Mouse (Mus musculus) naive thymus-derived CD4-positive, alpha-beta T cell, adult 2 months (primary cell): ENCODE measurements around the gene Smad6.

ENCODE experiments used
- DNase-seq: peaks from one replicate; pipeline ENCODE4 v3.0.0-alpha.2; 2011; ENCODE audit warnings: low read depth

The Smad6 gene

DNA sequence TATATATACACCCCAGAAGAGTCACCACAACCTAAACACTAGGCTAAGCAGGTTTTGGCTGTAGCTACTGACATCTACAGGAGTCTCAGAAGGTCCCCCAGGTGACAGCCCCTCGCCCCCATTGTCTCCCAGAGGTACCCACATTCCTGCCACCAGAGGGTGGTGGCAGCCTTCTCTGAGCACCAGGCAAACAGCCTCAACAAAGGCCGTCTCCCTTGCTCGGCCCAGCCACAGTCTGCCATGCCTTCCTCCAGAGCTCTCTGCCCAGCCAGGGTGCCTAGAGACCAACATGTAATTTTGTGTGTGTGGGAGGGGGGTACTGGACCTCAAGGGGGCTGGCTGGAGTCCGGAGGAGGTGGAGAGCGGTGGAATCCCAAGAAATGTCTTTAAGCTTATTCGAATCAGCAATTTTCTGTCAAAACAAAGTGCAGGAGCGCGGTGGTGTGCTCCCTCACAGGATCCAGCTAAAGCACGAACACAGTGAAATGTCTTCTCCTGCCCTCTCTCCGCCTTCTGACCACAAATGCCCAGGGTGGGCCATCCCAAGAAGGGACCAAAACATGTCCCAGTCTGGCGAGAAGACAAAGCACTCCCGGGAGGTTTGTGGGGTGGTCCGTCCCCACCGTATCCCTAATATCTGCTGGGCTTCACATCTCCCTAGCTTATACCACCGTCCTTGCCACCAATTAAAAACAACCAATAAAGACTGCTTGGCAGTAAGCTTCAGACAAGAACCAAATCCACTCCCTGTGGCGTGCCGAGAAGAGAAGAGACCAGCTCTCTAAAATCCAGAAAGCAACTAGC is 62.5 kb downstream of the Smad6 start:
- no peak for DNase-seq

DNA sequence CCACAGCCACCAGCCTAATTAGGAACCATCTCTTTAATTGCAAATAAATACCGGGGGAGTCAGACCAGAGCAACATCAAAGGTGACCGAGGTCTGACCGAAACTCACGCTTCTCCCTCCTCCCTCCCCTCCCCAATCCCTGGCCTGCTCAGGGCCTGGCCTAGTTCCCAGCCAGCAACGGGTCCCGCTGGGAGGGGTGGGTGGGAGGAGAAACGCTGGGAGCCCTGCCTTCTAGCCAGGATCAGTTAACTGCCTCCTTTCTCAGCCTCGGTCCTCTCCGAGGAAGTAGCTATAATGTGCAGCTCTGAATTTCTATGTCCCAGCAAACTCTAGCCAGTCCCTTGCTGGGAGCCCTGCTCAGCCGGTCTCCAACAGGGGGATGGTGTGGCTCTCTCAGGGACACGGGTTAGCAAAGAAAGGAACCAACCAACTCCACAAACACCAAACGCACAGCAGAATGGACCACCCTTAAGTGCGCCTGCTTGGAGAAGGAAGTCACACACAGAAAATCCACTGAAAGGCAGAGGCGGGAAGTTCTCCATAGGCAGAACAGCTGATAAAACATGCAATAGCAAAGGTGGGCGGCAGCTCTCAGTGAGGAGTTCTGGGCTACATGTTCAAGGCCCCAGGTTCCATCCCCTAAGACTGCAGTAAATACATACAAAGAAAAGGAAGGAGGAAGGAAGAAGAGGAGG is 63.4 kb downstream of the Smad6 start:
- no peak for DNase-seq

DNA sequence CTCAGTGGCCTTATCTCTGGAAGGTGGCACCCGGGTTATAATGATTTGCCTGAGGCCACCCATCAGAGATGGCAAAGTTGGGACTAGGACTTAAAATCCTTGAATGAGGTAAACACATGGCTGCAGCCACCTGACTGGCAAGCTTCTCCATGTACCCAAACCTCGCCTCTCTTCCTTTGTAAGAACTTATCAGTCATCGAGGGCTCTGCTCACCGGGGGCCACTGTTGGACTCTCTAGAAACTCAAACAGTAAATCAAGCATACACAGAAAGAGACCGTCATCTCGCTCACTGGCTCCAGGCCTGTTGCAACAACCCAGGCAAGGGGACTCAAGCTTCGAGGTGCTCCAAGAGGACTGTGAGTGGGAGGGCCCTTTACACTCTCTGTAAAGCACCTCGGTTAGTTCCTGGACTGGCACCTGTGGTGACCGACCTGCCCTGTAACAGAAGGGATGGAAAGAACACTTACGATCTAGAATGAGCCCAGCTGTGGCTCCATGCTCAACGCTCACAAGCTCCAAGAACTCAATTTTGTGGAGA is 64.1 kb downstream of the Smad6 start:
- DNase-seq: no peak

DNA sequence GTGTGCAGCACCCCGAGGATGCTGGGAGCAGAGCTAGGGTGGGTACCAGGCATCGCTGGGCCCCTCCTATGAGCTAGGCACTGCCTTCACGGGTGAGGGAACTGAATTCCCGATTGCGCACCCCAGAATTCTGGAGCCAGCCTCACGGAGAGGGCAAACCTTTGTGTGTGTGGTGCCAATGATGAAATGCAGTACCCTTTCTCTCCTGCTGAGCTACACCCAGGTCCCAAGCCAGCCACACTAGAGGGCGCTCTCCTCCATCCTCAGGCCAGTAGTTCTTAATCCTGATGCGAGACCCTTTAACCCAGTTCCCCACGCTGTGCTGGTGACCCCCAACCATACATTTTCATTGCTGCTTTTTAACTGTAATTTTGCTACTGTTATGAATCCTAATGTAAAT is 65.8 kb downstream of the Smad6 start:
- peak; percentile 65 for DNase-seq

DNA sequence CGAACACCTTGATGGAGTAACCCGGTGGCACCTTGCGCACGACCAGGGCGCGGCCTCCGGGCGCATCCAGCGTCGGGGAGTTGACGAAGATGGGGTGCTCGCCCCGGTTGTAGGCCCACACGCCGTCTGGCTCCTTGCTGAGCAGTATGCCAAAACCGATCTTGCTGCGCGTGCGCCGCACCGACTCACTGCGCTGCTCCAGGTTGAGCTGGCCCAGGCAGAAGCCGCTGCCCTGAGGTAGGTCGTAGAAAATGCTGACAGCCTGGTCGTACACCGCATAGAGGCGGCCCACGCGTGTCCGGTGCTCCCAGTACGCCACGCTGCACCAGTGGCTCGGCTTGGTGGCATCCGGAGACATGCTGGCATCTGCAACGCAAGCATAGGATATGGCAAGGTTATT is 68.2 kb downstream of the Smad6 start:
- no peak for DNase-seq

DNA sequence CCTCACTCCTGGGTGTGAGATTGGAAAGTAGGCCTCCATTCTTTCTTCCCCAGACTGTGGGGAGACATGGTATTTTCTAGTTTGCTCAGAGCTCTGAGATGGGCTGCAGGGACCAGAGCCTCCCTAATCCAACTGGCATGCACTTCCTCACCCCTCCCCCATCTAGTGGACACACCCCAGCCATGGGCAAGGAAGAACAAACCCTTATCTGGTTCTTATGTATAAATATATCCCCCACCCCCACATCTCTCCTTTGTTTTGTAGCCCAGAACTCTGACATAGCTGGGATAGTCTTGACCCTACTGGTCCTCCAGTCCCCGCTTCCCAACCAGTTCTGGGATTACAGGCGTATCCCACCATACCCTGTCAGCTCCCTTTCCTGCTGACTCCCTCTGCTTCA is 69.3 kb downstream of the Smad6 start:
- no peak for DNase-seq

DNA sequence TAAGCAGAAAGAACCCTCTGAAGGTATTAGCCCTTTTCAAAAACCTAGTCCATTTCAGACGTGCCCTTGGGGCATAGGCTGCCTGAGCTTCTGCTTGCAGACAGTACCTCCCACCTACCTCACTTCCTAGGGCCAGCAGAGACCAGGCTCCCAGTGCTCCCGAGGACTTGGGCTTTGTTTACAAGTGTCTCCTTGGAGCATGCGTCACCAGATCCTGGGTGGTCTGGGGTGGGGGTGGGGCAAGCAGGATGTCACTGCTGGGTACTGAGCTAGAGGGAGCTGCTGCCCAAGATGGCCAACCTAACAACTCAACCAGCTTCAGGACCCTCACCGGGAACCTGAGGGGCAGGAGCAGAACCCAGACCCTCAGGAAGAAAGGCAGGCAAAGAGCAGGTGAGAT is 71.5 kb downstream of the Smad6 start:
- DNase-seq: no peak

DNA sequence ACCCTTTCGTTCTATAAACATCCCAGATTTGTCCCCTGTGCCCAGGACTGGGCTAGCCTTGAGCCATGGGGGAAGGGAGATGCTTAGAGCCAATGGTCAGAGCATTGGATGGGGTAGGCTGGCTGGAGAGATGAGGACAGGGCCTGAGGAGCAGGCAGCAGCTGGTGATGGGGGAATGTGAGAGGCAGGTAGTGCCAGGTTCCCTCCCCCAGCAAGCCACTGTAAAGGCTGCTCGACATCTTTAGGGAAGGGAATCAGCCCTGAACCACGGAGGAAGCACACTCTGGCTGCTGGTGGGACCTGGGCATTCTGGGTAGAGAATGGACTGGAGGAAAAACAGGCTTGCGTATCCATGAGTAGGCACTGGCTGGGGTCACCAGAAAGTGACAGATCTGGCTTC is 72.5 kb downstream of the Smad6 start:
- no peak for DNase-seq

DNA sequence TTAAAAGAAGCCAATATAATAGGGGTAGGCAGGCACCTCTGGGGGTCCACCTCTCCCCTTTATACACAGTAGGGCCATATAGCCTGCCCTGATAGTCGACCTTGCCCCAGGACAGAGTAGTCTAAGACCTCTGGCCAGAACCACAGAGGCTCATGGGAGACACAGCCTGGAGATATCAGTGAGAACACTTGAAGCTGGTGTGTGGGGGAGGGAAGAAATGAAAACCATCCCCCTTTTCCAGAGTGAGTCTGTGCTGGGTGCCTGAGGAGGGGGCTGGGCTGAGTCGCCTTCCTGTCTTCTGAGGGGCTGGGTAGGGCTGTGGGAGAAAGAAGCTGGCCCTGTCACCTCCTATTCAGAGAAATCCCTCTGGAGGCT is 79.3 kb downstream of the Smad6 start:
- DNase-seq: no peak

DNA sequence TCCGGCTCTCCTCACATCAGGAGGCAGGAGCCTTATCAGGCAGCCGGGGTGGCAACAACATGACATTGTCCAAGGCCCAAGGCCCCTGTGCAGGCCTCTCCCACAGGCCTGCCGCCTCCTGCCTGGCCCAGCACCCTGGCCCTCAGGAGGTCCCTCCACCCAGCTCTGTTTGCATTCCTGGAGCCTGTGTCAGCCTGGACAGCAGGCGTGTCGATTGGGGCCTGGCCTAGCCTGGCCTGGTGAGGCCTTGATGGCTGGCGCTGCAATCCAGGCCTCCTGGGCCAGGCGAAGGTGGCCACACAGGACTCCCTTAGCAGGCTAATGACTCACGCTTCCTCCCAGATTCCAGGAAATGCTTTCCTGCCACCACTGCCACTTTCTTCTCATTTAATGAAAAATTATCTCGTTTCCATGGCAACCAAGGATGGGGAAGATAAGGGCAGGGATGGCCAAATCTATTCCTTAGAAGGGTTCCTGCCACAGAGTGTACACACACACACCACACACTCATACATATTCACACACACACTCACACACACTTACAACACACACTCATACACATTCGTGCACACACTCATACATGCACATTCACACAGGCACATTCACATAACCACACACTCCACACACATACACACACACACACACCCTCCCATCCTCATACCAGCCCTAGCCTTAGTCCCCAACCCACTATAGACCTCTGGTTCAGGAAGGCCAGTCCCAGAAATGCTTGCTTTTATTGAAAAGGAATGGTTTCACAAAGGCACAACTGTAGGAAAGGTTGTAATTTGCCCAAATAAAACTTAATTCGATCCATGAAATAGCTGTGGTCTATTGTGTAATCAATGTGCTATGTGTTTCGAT is 79.9 kb downstream of the Smad6 start:
- DNase-seq: no peak

DNA sequence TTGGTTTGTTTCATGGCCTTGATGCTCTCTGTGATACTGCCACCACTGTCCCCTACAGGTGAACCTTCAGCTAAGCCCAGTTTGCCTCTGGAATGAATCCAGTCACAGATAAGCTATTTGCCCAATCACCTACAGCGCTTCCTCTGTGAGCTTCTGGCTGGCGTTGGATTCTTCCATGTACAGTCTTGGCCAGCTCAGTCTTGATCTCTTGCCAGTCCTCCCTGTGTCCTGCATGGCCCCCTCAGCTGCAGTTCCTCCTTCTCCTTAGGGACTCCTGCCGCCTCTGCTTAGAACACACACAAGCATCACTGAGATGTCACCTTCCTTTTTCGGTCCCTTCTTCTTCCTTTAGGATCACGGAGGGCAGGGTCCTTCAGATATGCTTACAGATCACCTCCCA is 85.6 kb downstream of the Smad6 start:
- DNase-seq: no peak

DNA sequence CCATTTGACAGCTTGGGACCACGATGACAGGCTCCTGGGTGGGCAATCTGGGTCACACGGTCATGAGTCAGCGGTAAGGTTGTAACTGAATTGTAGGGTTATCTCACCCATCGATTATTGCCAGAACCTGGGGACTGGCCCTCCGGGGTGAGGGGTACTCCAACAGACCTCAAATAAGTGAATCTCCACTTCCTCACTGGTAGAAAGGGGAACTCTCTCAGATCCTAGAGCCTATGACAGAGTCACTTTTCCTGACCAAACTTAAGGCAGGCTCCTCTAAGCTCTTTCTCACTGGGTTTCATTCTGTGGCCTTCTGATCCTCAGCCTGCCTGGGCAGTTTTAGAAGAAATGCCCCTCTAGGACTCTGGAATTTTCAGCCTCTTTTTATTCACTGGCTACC is 88.8 kb downstream of the Smad6 start:
- no peak for DNase-seq

DNA sequence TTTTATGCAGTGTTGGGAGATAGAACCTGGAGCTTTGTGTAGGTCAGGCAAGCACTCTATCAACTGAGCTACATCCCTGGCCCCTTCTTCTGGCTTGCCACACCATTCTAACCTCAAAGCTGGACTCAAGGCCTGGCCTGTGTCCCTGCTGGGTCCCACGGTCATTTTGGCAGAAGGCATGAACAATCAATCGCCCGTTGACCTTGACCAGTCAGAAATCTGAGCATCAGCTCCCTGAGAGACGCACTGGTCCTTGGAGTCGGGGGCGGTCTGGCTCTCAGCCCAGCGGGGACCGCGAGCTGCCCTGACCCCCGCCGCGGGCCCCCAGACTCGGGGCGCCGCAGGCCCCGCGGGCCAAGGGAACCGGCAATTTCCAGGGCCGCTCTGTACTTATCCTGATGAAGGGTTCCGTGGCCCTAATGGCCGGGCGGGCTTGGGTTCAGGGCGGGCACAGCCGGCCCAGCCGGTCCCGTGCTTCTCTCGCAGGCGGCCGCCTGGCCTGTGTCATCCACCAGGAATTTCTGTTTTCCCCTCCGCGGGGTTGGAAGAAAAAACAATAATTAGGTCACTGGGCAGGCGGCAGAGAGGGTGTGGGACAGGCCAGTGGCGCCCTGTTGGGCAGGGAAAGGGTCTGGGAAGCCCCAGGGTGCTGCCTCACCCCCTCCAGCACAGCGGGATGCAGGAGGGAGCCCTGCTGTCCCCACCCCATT is 94.4 kb downstream of the Smad6 start:
- no peak for DNase-seq

DNA sequence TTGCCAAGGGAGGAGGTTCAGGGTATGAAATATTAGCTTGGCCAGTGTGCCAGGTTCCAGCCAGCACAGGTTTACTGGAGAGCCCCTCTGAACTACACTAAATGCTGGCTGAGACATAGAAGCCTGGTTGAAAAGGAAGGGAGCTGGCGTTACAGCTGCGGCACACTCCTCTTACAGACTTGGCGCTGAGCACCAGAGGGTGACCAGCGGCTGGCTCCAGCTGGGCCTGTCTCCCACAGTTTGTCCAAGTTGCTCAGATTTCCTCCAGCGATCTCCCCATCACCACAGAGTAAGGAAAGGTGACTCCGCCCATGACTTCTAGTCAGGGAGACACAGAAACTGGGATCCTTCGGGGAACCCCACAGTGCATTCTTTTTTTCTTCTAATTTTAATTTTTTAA is 95.5 kb downstream of the Smad6 start:
- DNase-seq: no peak

DNA sequence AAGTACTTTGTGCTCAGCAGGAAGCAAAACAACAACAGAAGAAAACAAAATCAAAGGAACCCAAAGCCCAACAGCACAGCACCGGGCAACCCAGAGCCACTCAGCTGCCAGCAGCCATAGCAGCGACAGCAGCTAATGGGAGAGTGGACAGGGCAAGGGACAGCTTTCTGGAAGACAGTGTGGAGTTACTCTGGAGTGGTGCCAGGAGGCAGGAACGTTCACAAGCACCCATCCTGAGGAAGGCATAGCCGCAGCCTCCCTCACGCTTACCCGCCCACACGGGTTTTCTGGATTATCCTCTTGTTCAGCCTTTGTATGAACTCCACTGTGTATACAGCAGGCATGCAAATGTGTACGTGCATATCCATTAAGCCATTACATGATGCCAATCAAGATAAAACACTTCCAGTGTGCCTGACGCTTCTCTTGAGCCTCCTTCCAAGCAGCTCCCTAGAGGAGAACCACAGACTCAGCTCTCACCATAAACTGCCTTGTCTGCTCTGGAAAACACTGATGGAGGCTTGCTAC is 98.6 kb downstream of the Smad6 start:
- no peak for DNase-seq

DNA sequence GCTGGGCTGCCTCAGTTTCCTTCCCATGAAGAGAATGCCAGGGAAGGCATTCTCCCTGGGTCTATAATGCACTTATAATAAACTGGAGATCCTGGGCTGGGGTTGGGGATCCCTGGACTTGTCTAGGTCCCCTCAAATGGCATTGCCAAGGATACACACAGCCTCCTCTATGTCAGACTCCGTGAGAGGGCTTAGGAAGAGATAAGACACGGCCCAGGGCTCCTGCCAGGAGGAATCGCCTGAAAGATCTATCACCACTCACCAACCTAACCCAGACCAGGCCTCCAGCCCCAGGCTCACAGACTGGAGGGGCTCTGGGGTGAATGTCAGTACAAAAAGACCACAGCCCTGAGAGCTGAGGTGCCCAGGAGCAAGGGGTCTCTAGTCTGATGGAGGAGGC is 102.2 kb downstream of the Smad6 start:
- no peak for DNase-seq

DNA sequence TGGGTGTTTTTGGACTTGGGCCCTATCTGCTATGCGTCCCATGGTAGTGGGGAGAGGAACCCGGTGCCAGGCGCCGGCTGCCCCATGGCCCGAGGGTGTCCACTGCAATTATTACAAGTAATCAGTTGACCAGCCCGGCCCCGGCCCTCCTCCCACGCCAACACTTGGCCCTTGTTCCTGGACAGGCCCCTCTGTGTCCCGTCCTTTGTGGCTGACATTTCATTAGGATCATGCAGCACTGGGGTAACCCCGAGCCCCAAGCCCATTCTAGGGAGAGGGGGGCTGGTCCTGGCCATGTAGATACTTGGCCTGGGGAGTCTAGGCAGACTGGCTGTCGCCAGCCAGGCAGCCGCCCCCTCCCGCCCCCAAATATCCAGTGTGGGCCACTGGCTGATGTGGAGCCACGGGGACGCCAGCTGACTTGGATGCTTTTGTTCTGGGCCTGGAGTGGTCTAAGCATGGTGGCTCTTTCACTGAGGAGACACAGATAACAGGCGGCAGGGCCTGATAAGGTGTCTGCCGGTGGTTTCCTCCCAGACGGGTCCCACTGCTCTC is 102.8 kb downstream of the Smad6 start:
- no peak for DNase-seq

DNA sequence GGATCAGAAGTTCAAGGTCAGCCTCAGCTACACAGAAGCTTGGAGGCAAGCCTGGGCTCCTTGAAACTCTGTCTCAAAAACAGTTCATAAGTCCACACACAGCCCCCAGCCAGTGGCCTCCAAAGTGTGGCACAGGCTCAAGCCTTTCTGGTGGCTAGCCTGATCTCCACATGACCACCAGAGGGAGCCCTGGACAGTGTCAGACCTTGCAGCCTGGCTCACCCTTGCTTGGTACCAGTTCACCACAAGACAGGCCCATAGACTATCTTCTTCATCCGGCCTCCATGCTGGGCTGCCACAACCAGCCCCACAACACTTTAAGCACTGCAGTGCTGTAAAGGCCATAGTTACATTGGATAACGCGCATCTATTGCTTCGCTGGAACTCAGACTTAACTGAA is 103.6 kb downstream of the Smad6 start:
- peak; percentile 58 for DNase-seq

DNA sequence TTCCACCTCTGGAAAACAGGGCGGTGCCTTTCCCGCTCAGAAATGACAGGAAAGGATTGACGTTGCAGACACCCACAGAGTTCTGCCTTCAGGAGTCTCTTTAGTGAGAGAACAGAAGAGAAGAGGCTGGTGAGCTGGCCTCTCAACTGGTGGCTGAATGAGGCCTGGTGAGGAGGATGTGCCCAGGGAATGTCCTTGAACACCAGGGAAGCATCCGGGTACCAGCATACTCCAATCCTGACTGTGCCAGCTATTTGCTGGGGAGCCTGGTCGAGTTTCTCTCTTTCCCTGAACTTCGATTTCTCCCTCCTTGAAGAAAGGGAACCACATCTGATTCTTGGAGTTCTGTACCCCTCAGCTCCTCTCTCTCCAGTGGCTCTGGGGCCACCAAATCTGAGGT is 105.4 kb downstream of the Smad6 start:
- DNase-seq: no peak

DNA sequence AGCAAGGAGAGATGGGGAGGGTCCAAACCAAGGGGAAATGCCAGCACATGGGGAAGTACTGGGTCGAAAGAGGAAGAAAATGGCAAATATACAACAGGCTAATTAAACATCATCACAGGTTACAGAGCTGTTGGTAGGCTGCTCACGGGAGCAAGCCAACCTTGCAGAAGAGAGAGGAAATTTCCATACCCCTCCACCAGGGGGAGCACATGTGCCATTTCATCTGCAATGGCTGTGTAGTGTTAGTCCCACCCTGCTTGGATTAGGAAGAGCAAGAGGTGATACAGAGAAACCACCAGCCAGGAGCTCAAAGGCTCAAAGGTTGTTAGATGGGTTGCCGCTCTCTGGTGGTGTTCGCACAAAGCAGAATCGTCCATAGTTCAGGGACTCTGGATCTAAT is 105.9 kb downstream of the Smad6 start:
- peak; percentile 62 for DNase-seq

DNA sequence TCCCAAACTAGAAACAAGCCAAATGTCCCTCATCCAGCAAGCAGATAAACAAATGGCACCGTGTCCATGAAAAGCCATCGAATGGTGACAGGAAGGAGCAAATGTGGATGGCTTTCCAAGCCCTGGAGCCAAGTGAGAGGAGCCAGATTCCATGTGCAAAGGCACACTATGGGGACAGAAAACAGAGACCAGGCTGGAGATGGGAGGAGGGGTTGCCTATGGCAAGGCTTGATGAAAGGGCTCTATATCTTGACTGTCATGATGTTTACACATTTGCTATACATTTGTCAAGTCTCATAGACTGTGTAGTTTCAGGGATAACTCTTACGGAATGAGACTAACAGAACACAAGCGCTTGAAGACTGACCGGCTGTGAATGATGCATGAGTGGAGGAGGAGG is 106.9 kb downstream of the Smad6 start:
- DNase-seq: no peak
